In the genomic region with DNA sequence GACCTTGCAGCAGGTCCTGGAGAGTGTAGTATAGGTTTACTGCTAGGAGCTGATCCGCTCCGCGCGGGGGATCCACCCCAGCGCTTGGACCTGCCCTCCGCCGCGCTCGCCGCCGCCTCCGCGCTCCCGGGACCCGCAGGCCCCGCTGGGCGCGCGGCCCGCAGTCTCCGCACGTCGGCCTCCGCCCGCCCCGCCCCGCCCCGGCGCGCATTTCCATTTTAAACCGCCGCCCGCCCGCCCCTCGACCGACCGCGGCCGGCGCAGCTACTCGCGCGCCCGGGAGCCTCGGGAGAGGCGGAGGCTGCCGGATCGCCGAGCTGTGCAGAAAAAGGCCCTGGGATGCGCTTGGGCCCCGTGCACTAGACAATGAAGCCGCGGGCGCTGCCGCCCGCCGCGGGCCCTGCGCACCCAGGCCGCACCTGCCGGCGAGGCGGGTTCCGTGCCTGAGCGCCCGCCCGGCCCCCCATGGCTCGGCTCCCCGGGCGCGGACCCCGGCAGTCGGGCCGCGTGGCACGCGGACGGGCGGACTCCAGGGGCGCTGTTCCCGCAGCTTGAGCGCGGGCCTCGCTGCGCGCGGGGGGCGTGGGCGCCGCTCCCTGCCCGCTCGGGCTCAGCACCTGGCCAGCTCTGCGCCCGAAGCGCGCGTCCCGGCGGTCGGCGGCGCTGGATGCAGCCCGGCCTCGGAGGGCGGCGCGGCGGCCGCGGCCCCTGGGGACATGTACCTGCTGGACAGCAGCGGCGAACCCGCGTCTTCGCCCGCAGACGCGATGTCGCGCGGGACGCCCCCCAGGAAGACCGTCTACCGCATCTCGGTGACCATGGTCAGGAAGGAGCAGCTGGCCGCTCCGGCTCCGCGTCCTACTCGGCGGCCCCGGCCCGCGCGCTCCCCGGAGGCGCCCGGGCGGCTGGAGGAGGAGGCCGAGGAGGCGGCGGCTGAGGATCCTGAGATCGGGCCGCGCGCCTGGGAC, we compare ENCODE assay signal across 7 mouse cellular contexts.
DNase-seq lines count a peak whose midpoint lies in the region; ATAC-seq lines count a peak whose summit lies in the region.

No protein-coding gene starts in this region.

- H3K4me1 ChIP-seq in limb, embryonic 10.5 days: peaks cover 61% of the 10 kb centered on the region
- peaks cover 83% of the 10 kb centered on the region for H3K4me1 ChIP-seq in midbrain, embryonic 12.5 days
- peaks cover 31% of the 10 kb centered on the region for H3K4me1 ChIP-seq in stomach, embryonic 15.5 days

- peak overlapping the region; percentile 93 for H3K9ac ChIP-seq in midbrain, embryonic 12.5 days (replicated peaks)
- H3K9ac ChIP-seq in stomach, embryonic 15.5 days: peak overlapping the region; percentile 52

- peaks cover 29% of the 10 kb centered on the region for H3K27me3 ChIP-seq in limb, embryonic 10.5 days (ENCODE audit: low read depth, poor library complexity, severe bottlenecking)
- peaks cover 15% of the 10 kb centered on the region; the same call in 1 of the 2 replicates for H3K27me3 ChIP-seq in midbrain, embryonic 12.5 days
- no peaks in the 10 kb centered on the region; the same call in 1 of the 2 replicates for H3K27me3 ChIP-seq in stomach, embryonic 15.5 days (replicated peaks)

- peak; percentile 83 for DNase-seq in adrenal gland, postnatal 25 days
- peak; percentile 92 for DNase-seq in embryo, embryonic 11 days
- DNase-seq in gastrocnemius, postnatal 4 days (ENCODE audit: low spot score in 2 of 2): peak; percentile 78 to 85
- DNase-seq in kidney, adult 11 months: peak; percentile 64
- DNase-seq in limb, embryonic 10.5 days (ENCODE audit: low spot score): peak; percentile 83

- H3K4me3 ChIP-seq in limb, embryonic 10.5 days: peak overlapping the region; percentile 86
- peak overlapping the region; percentile 85 for H3K4me3 ChIP-seq in midbrain, embryonic 12.5 days
- H3K4me3 ChIP-seq in stomach, embryonic 15.5 days (replicated peaks): peak overlapping the region; percentile 64

- WGBS in limb, embryonic 10.5 days: under 1% methylated on average over 146 of the region's 146 CpGs
- WGBS in midbrain, embryonic 12.5 days: under 1% methylated on average over 118 of the region's 146 CpGs
- under 1% methylated on average over 132 of the region's 146 CpGs for WGBS in stomach, embryonic 15.5 days

- H3K4me2 ChIP-seq in midbrain, embryonic 12.5 days (replicated peaks): peak overlapping the region; percentile 98
- peak overlapping the region; percentile 100 for H3K4me2 ChIP-seq in stomach, embryonic 15.5 days

- no peaks in the 10 kb centered on the region for H3K36me3 ChIP-seq in limb, embryonic 10.5 days
- H3K36me3 ChIP-seq in midbrain, embryonic 12.5 days: no peaks in the 10 kb centered on the region
- H3K36me3 ChIP-seq in stomach, embryonic 15.5 days: no peaks in the 10 kb centered on the region

- peak; percentile 72 for ATAC-seq in midbrain, embryonic 12.5 days (ENCODE audit: low FRiP score, low read depth)
- ATAC-seq in stomach, embryonic 15.5 days (ENCODE audit: insufficient read depth, low FRiP score, low read depth): peak; percentile 79

- H3K27ac ChIP-seq in limb, embryonic 10.5 days: peak overlapping the region; percentile 82
- H3K27ac ChIP-seq in midbrain, embryonic 12.5 days (replicated peaks): peak overlapping the region; percentile 97
- H3K27ac ChIP-seq in stomach, embryonic 15.5 days: peak overlapping the region; percentile 33; the same call in 1 of the 2 replicates

- H3K9me3 ChIP-seq in limb, embryonic 10.5 days (replicated peaks): no peaks in the 10 kb centered on the region
- H3K9me3 ChIP-seq in midbrain, embryonic 12.5 days: no peaks in the 10 kb centered on the region
- no peaks in the 10 kb centered on the region for H3K9me3 ChIP-seq in stomach, embryonic 15.5 days

Comparison
In these comparisons a context has a peak if more than half of its experiments do, and no peak if none do; other contexts are left out.
1. Peak in every context shown above with its lines: DNase-seq, ATAC-seq, H3K4me3 ChIP-seq and H3K27ac ChIP-seq.
2. H3K27ac ChIP-seq: peak in every context shown above with its lines; median percentile 97 in midbrain, embryonic 12.5 days; 82 in limb, embryonic 10.5 days; 33 in stomach, embryonic 15.5 days.